8 mouse cellular contexts compared by ENCODE assay signal in genomic region chr1:106759572-106760435, GRCm38 (mm10). TPM values are rescaled to one million over a fixed set of nuclear protein-coding genes. Genes with fewer than 3 reads are reported as not detected.
DNase-seq lines count a peak whose midpoint lies in the region; ATAC-seq and TF ChIP-seq lines count a peak whose summit lies in the region.

Kdsr (minus strand) TSS chr1:106759727.

- peak; percentile 43 for TF ChIP-seq CTCF in lung, postnatal 0 days (IDR thresholded peaks at IDR 0.05)

- H3K4me2 ChIP-seq in lung, postnatal 0 days (replicated peaks; ENCODE audit: low read depth, low read length), result peak within 1 kb of the TSS; percentile 96

- TF ChIP-seq EP300 in lung, postnatal 0 days (IDR thresholded peaks at IDR 0.05), result no peak

- H3K9me3 ChIP-seq in hindbrain, embryonic 10.5 days, result no peaks in the 10 kb centered on the region
- no peaks in the 10 kb centered on the region for H3K9me3 ChIP-seq in lung, postnatal 0 days (ENCODE audit: low read length)

- no peaks in the 10 kb centered on the region for H3K27me3 ChIP-seq in hindbrain, embryonic 10.5 days (ENCODE audit: insufficient read depth, poor library complexity, severe bottlenecking)
- no peaks in the 10 kb centered on the region for H3K27me3 ChIP-seq in lung, postnatal 0 days (replicated peaks; ENCODE audit: insufficient read depth, low read length)

- WGBS in hindbrain, embryonic 10.5 days, result 4% methylated on average over 51 of the region's 51 CpGs
- WGBS in lung, postnatal 0 days, result 2% methylated on average over 47 of the region's 51 CpGs

- peak; percentile 98 for DNase-seq in MN1 (ENCODE audit: low spot score)
- peak; percentile 96 for DNase-seq in cerebellum, adult 9-10 months
- DNase-seq in hindbrain, embryonic 10.5 days (ENCODE audit: low spot score), result peak; percentile 96
- DNase-seq in layer of hippocampus, adult 9-11 months, result peak; percentile 98
- DNase-seq in lung, postnatal 0 days (ENCODE audit: low spot score), result peak; percentile 99
- DNase-seq in ovary, postnatal 14 days (ENCODE audit: low spot score), result peak; percentile 92
- DNase-seq in thymus, postnatal 14 days, result peak; percentile 96

- peak within 1 kb of the TSS; percentile 83 for H3K9ac ChIP-seq in lung, postnatal 0 days (replicated peaks; ENCODE audit: low read depth)

- H3K27ac ChIP-seq in hindbrain, embryonic 10.5 days, result peak within 1 kb of the TSS; percentile 89
- peak within 1 kb of the TSS; percentile 96 for H3K27ac ChIP-seq in lung, postnatal 0 days (ENCODE audit: low read length)

- peaks cover 19% of the 10 kb centered on the region for H3K4me1 ChIP-seq in hindbrain, embryonic 10.5 days (replicated peaks)
- H3K4me1 ChIP-seq in lung, postnatal 0 days (ENCODE audit: insufficient read depth, low read depth, low read length), result peaks cover 12% of the 10 kb centered on the region; the same call in 1 of the 2 replicates

- peaks cover 14% of the 10 kb centered on the region; the same call in 1 of the 2 replicates for H3K36me3 ChIP-seq in hindbrain, embryonic 10.5 days
- no peaks in the 10 kb centered on the region for H3K36me3 ChIP-seq in lung, postnatal 0 days (ENCODE audit: insufficient read depth, low read length)

- H3K4me3 ChIP-seq in hindbrain, embryonic 10.5 days, result peak within 1 kb of the TSS; percentile 84
- peak within 1 kb of the TSS; percentile 75 for H3K4me3 ChIP-seq in lung, postnatal 0 days (ENCODE audit: low read depth, low read length)

- ATAC-seq in frontal cortex, adult (ENCODE audit: low TSS enrichment), result peak; percentile 92
- ATAC-seq in lung, postnatal 0 days, result peak; percentile 99

RNA-seq across cellular contexts. Expression of gene Kdsr, which starts in this region (rescaled TPM):
- 6.6 and 8.0 TPM in 2 replicates for polyA plus RNA-seq in hindbrain, embryonic 10.5 days (2016; fragmentation: Nextera tagmentation; extraction: Ambion mirVana)
- polyA plus RNA-seq in lung, postnatal 0 days (2015; fragmentation: Nextera tagmentation; extraction: Ambion mirVana), result 25.6 and 31.8 TPM in 2 replicates

Comparison
In these comparisons a context has a peak if more than half of its experiments do, and no peak if none do; other contexts are left out.
1. Peak in every context shown above with its lines: DNase-seq, ATAC-seq, H3K4me3 ChIP-seq and H3K27ac ChIP-seq.